Mouse (Mus musculus) bone marrow, adult 2 months (tissue): ENCODE results near the gene Macrod2.

ENCODE experiments used
- CTCF ChIP-seq: fragments of 200-500 bp; IDR thresholded peaks from 2 replicates; pipeline ENCODE4 v1.5.1; 2011; ENCODE audit warnings: low read length, control low read depth; ENCODE audit not compliant: control insufficient read depth, insufficient read depth
- POLR2A ChIP-seq: fragments of 200-500 bp; IDR thresholded peaks from 2 replicates; pipeline ENCODE4 v1.6.1; 2011; ENCODE audit warnings: low read depth, mild to moderate bottlenecking, control low read depth, low read length, borderline replicate concordance; ENCODE audit not compliant: control insufficient read depth

GRCm38 (mm10) chr2:142264697-142265096, 1869.6 kb downstream of the Macrod2 start:
- no peak for TF ChIP-seq POLR2A
- TF ChIP-seq CTCF, result no peak
